Mouse (Mus musculus): ENCODE data around the gene Il11ra1.
A peak's percentile ranks its signal among the peaks of the same experiment; 100 is the strongest.
"Not testable (repeated sequence)": the region's sequence is repeated elsewhere in the genome, so short reads cannot be mapped to it uniquely, and the experiment has no call there.

The Il11ra1 gene

GRCm38 (mm10) chr4:41699783-41700182 lies at the start of gene Il11ra1:
Gene Il11ra1 (plus strand): TSS chr4:41699989.
- DNase-seq (ENCODE audit: low read depth, low spot score): not testable (repeated sequence)

GRCm38 (mm10) chr4:41653296-41653695 lies 46.5 kb upstream of the Il11ra1 start:
- DNase-seq (ENCODE audit: low read depth, low spot score): peak; percentile 83

GRCm38 (mm10) chr4:41653730-41654129 lies 46.1 kb upstream of the Il11ra1 start:
- DNase-seq (ENCODE audit: low read depth, low spot score): no peak

- no peak for DNase-seq (ENCODE audit: low read depth, low spot score)
These were observed 45.6 kb upstream of the Il11ra1 start for GRCm38 (mm10) chr4:41654217-41654616.

GRCm38 (mm10) chr4:41655525-41655924 lies 44.3 kb upstream of the Il11ra1 start:
- no peak for DNase-seq (ENCODE audit: low read depth, low spot score)

GRCm38 (mm10) chr4:41658566-41659384 lies 41.0 kb upstream of the Il11ra1 start:
- DNase-seq (ENCODE audit: low read depth, low spot score): no peak

- DNase-seq (ENCODE audit: low read depth, low spot score): no peak
These were observed 40.2 kb upstream of the Il11ra1 start for GRCm38 (mm10) chr4:41659556-41659955.

- DNase-seq (ENCODE audit: low read depth, low spot score): peak; percentile 74
These were observed 38.8 kb upstream of the Il11ra1 start for GRCm38 (mm10) chr4:41660851-41661430.

- DNase-seq (ENCODE audit: low read depth, low spot score): no peak
These were observed 37.1 kb upstream of the Il11ra1 start for GRCm38 (mm10) chr4:41662723-41663122.

- no peak for DNase-seq (ENCODE audit: low read depth, low spot score)
These were observed 36.2 kb upstream of the Il11ra1 start for GRCm38 (mm10) chr4:41663614-41664013.

GRCm38 (mm10) chr4:41664533-41664932 lies 35.3 kb upstream of the Il11ra1 start:
- DNase-seq (ENCODE audit: low read depth, low spot score): no peak

- DNase-seq (ENCODE audit: low read depth, low spot score): no peak
These were observed 34.6 kb upstream of the Il11ra1 start for GRCm38 (mm10) chr4:41665009-41665675.

GRCm38 (mm10) chr4:41666646-41667045 lies 33.1 kb upstream of the Il11ra1 start:
- no peak for DNase-seq (ENCODE audit: low read depth, low spot score)

- DNase-seq (ENCODE audit: low read depth, low spot score): no peak
These were observed 29.0 kb upstream of the Il11ra1 start for GRCm38 (mm10) chr4:41670836-41671235.

- no peak for DNase-seq (ENCODE audit: low read depth, low spot score)
These were observed 28.3 kb upstream of the Il11ra1 start for GRCm38 (mm10) chr4:41671500-41671899.

GRCm38 (mm10) chr4:41671963-41672480 lies 27.8 kb upstream of the Il11ra1 start:
- no peak for DNase-seq (ENCODE audit: low read depth, low spot score)

- DNase-seq (ENCODE audit: low read depth, low spot score): no peak
These were observed 27.2 kb upstream of the Il11ra1 start for GRCm38 (mm10) chr4:41672522-41672963.

- no peak for DNase-seq (ENCODE audit: low read depth, low spot score)
These were observed 26.6 kb upstream of the Il11ra1 start for GRCm38 (mm10) chr4:41673186-41673585.

- no peak for DNase-seq (ENCODE audit: low read depth, low spot score)
These were observed 23.4 kb upstream of the Il11ra1 start for GRCm38 (mm10) chr4:41676248-41677005.

GRCm38 (mm10) chr4:41677006-41677629 lies 22.7 kb upstream of the Il11ra1 start:
- DNase-seq (ENCODE audit: low read depth, low spot score): no peak

- no peak for DNase-seq (ENCODE audit: low read depth, low spot score)
These were observed 20.9 kb upstream of the Il11ra1 start for GRCm38 (mm10) chr4:41678863-41679262.
